Mouse (Mus musculus): ENCODE measurements around the gene Myoz1.

GRCm38 (mm10) chr14:20654690-20655421, 1.5 kb downstream of the Myoz1 start:
- TF ChIP-seq CTCF (IDR thresholded peaks at IDR 0.05): no peak
- TF ChIP-seq POLR2A (IDR thresholded peaks at IDR 0.05; ENCODE audit: insufficient read depth, low read depth, low read length): no peak

Measured in heart, adult 2 months (tissue).